Mouse (Mus musculus) spleen, postnatal 14 days (tissue): ENCODE measurements around the gene Inpp5d.
"Not testable (repeated sequence)": the region's sequence is repeated elsewhere in the genome, so short reads cannot be mapped to it uniquely, and the experiment has no call there.

Source experiments
- DNase-seq, 2 experiments: peaks; one replicate each; pipeline ENCODE4 v3.0.0; 2021 to 2022; ENCODE audit warnings: low spot score in 2 of 2

The Inpp5d gene

GRCm38 (mm10) chr1:87655101-87655500 lies 35.0 kb downstream of the Inpp5d start:
- no peak for DNase-seq

GRCm38 (mm10) chr1:87658063-87658462 lies 38.0 kb downstream of the Inpp5d start:
- DNase-seq = no peak

GRCm38 (mm10) chr1:87658485-87658884 lies 38.4 kb downstream of the Inpp5d start:
- DNase-seq = no peak

- peak; percentile 22 to 50 for DNase-seq
These were observed 39.0 kb downstream of the Inpp5d start for GRCm38 (mm10) chr1:87658937-87659617.

- no peak for DNase-seq
These were observed 39.5 kb downstream of the Inpp5d start for GRCm38 (mm10) chr1:87659618-87659960.

GRCm38 (mm10) chr1:87660740-87661139 lies 40.6 kb downstream of the Inpp5d start:
- no peak for DNase-seq

GRCm38 (mm10) chr1:87663992-87664391 lies 43.9 kb downstream of the Inpp5d start:
- DNase-seq = no peak

- no peak for DNase-seq
These were observed 46.9 kb downstream of the Inpp5d start for GRCm38 (mm10) chr1:87667006-87667405.

GRCm38 (mm10) chr1:87668300-87668699 lies 48.2 kb downstream of the Inpp5d start:
- DNase-seq = no peak

GRCm38 (mm10) chr1:87671483-87671882 lies 51.4 kb downstream of the Inpp5d start:
- DNase-seq = no peak

GRCm38 (mm10) chr1:87673822-87674604 lies 53.9 kb downstream of the Inpp5d start:
- no peak for DNase-seq

GRCm38 (mm10) chr1:87676006-87676405 lies 55.9 kb downstream of the Inpp5d start:
- no peak for DNase-seq

- no peak for DNase-seq
These were observed 59.0 kb downstream of the Inpp5d start for GRCm38 (mm10) chr1:87679089-87679488.

- no peak for DNase-seq
These were observed 60.8 kb downstream of the Inpp5d start for GRCm38 (mm10) chr1:87680950-87681349.

GRCm38 (mm10) chr1:87682473-87682872 lies 62.4 kb downstream of the Inpp5d start:
- not testable (repeated sequence) for DNase-seq

GRCm38 (mm10) chr1:87684071-87684470 lies 64.0 kb downstream of the Inpp5d start:
- no peak for DNase-seq

GRCm38 (mm10) chr1:87684791-87685190 lies 64.7 kb downstream of the Inpp5d start:
- no peak for DNase-seq

GRCm38 (mm10) chr1:87686351-87686750 lies 66.2 kb downstream of the Inpp5d start:
- no peak for DNase-seq

- no peak for DNase-seq
These were observed 66.9 kb downstream of the Inpp5d start for GRCm38 (mm10) chr1:87687009-87687408.

GRCm38 (mm10) chr1:87689661-87690341 lies 69.7 kb downstream of the Inpp5d start:
- no peak for DNase-seq

GRCm38 (mm10) chr1:87696358-87696757 lies 76.2 kb downstream of the Inpp5d start:
- peak; percentile 37 to 62 for DNase-seq

- no peak for DNase-seq
These were observed 77.9 kb downstream of the Inpp5d start for GRCm38 (mm10) chr1:87698010-87698409.
